Mouse (Mus musculus) erythroid progenitor cell, adult 5-6 weeks (primary cell): ENCODE measurements around the gene Tctex1d1. TPM values are rescaled to one million over a fixed set of nuclear protein-coding genes. Genes with fewer than 3 reads are reported as not detected.

Experiments used
- ATAC-seq: replicated peaks from 2 replicates; pipeline ENCODE4 v1.8.0; 2016; ENCODE audit warnings: moderate number of reproducible peaks, mild to moderate bottlenecking, moderate TSS enrichment, inconsistent platforms; ENCODE audit not compliant: poor library complexity, low FRiP score, severe bottlenecking
- total RNA-seq, 2 experiments: library from RNA; stranded (forward) in 1 of 2; stranded (reverse) in 1 of 2; fragments of 150-400 nt in 1 of 2; fragments of 186-747, 209-891 nt in 1 of 2; gene quantifications; 2 replicates each; pipeline versions ENCODE4 v1.2.3 to v1.2.4; 2015 to 2017; ENCODE audit warnings: low replicate concordance in 2 of 2

Tctex1d1 gene
- total RNA-seq, 2 experiments from 2014 or later = not detected

GRCm38 (mm10) chr4:103042997-103043396 lies 64.6 kb downstream of the Tctex1d1 start:
- no peak for ATAC-seq

GRCm38 (mm10) chr4:103048046-103048445 lies 69.6 kb downstream of the Tctex1d1 start:
- ATAC-seq = no peak

Other genes starting within 250 kb of the Tctex1d1 start
- gene Sgip1, start 237.3 kb upstream of the Tctex1d1 start, total RNA-seq (2015; ENCODE audit: low replicate concordance) = 8.4 TPM in 1 of 2 replicates, not detected in the other
- 0.45 TPM in 1 of 2 replicates, not detected in the other for gene Sgip1, start 237.3 kb upstream of the Tctex1d1 start, total RNA-seq (2017; ENCODE audit: low replicate concordance)
- not detected in 2 replicates for gene Insl5, start 48.2 kb downstream of the Tctex1d1 start, total RNA-seq (2015; ENCODE audit: low replicate concordance)
- gene Insl5, start 48.2 kb downstream of the Tctex1d1 start, total RNA-seq (2017; ENCODE audit: low replicate concordance) = not detected in 2 replicates
- 134 and 164 TPM in 2 replicates for gene Mier1, start 135.8 kb downstream of the Tctex1d1 start, total RNA-seq (2015; ENCODE audit: low replicate concordance)
- gene Mier1, start 135.8 kb downstream of the Tctex1d1 start, total RNA-seq (2017; ENCODE audit: low replicate concordance) = 151 and 175 TPM in 2 replicates
- gene Wdr78, start 135.9 kb downstream of the Tctex1d1 start, total RNA-seq (2015; ENCODE audit: low replicate concordance) = 0.72 and 1.7 TPM in 2 replicates
- gene Wdr78, start 135.9 kb downstream of the Tctex1d1 start, total RNA-seq (2017; ENCODE audit: low replicate concordance) = 1.6 and 4.2 TPM in 2 replicates
- 21.6 and 37.3 TPM in 2 replicates for gene Slc35d1, start 236.6 kb downstream of the Tctex1d1 start, total RNA-seq (2015; ENCODE audit: low replicate concordance)
- gene Slc35d1, start 236.6 kb downstream of the Tctex1d1 start, total RNA-seq (2017; ENCODE audit: low replicate concordance) = 5.9 and 8.7 TPM in 2 replicates